Mouse (Mus musculus): ENCODE measurements around the gene Zfp638.

GRCm38 (mm10) chr6:83914720-83915271, 47.9 kb downstream of the Zfp638 start:
- TF ChIP-seq EP300 (IDR thresholded peaks at IDR 0.05; ENCODE audit: low read depth) (no peak), CTCF (IDR thresholded peaks at IDR 0.05; ENCODE audit: low read depth) (no peak)

All from liver, embryonic 14.5 days (tissue).